Comparison of ENCODE assay signal across 8 mouse cellular contexts in the genomic region with DNA sequence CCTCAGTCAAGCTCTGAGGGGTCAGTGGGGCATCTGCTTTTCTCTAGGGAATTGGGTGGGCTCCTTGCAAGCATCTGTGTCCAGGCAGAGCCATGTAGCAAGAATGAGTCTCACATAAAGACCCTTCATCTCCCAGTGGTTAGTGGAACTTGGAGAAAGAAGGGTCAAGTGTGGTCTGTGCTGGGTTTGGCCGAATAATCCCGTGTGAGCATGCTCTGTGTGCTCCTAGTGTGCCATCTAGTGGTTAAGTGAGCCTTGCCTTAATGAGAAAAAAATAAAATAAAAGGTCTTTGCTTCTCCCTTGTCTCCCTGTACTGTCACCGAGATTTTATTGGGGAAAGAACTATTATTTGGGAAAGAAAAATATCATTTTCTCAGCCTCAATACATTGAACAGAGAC. TPM values are rescaled to one million over a fixed set of nuclear protein-coding genes. Genes with fewer than 3 reads are reported as not detected.
DNase-seq lines count a peak whose midpoint lies in the region; ATAC-seq and TF ChIP-seq lines count a peak whose summit lies in the region.

No protein-coding gene starts in this region.

- peaks cover 15% of the 10 kb centered on the region for H3K4me1 ChIP-seq in forebrain, embryonic 10.5 days
- H3K4me1 ChIP-seq in forebrain, embryonic 12.5 days, result peaks cover 10% of the 10 kb centered on the region
- no peaks in the 10 kb centered on the region for H3K4me1 ChIP-seq in testis, adult 2 months (ENCODE audit: control insufficient read depth, insufficient read depth, low read length)
- H3K4me1 ChIP-seq in cortical plate, adult 2 months (ENCODE audit: control insufficient read depth, insufficient read depth, low read length), result peaks cover 2% of the 10 kb centered on the region; the same call in 1 of the 2 replicates

- peak; percentile 21 for DNase-seq in forebrain, embryonic 10.5 days (ENCODE audit: extremely low spot score, low spot score)
- no peak for DNase-seq in testis, postnatal 14 days (ENCODE audit: low spot score)
- peak; percentile 22 to 38 for DNase-seq in kidney, adult 8-10 months
- DNase-seq in mesoderm, embryonic 11.5 days (ENCODE audit: low read depth, low spot score), result peak; percentile 54
- DNase-seq in testis, postnatal 10 days (ENCODE audit: low spot score), result no peak

- H3K27me3 ChIP-seq in forebrain, embryonic 10.5 days (ENCODE audit: poor library complexity, severe bottlenecking), result no peaks in the 10 kb centered on the region
- no peaks in the 10 kb centered on the region for H3K27me3 ChIP-seq in forebrain, embryonic 12.5 days
- H3K27me3 ChIP-seq in testis, adult 2 months (ENCODE audit: control insufficient read depth, insufficient read depth, low read length), result no peaks in the 10 kb centered on the region

- no peak overlapping the region for H3K9ac ChIP-seq in forebrain, embryonic 12.5 days

- H3K9me3 ChIP-seq in forebrain, embryonic 10.5 days, result no peaks in the 10 kb centered on the region
- H3K9me3 ChIP-seq in forebrain, embryonic 12.5 days, result no peaks in the 10 kb centered on the region

- H3K4me3 ChIP-seq in forebrain, embryonic 10.5 days, result no peak overlapping the region
- no peak overlapping the region for H3K4me3 ChIP-seq in forebrain, embryonic 12.5 days (replicated peaks)
- no peak overlapping the region for H3K4me3 ChIP-seq in testis, adult 2 months (ENCODE audit: control insufficient read depth, low read depth, low read length)
- no peak overlapping the region for H3K4me3 ChIP-seq in cortical plate, adult 2 months (ENCODE audit: insufficient read depth, low read length)

- 37% methylated on average over 3 of the region's 3 CpGs for WGBS in forebrain, embryonic 10.5 days
- 30% methylated on average over 3 of the region's 3 CpGs for WGBS in forebrain, embryonic 12.5 days

- no peak for TF ChIP-seq POLR2A in testis, adult 2 months (IDR thresholded peaks at IDR 0.05; ENCODE audit: control insufficient read depth, low read depth, low read length)
- TF ChIP-seq POLR2A in cortical plate, adult 2 months (IDR thresholded peaks at IDR 0.05; ENCODE audit: extremely low read depth, insufficient read depth, low read length), result no peak

- ATAC-seq in forebrain, embryonic 12.5 days (ENCODE audit: low FRiP score), result no peak

- no peaks in the 10 kb centered on the region for H3K36me3 ChIP-seq in forebrain, embryonic 10.5 days (replicated peaks)
- H3K36me3 ChIP-seq in forebrain, embryonic 12.5 days (replicated peaks), result no peaks in the 10 kb centered on the region
- H3K36me3 ChIP-seq in testis, adult 2 months (ENCODE audit: control insufficient read depth, insufficient read depth, low read length), result no peaks in the 10 kb centered on the region

- H3K27ac ChIP-seq in forebrain, embryonic 10.5 days, result no peak overlapping the region
- no peak overlapping the region for H3K27ac ChIP-seq in forebrain, embryonic 12.5 days
- H3K27ac ChIP-seq in testis, adult 2 months (ENCODE audit: control insufficient read depth, insufficient read depth, low read depth, low read length), result no peak overlapping the region
- no peak overlapping the region for H3K27ac ChIP-seq in cortical plate, adult 2 months (ENCODE audit: insufficient read depth, low read length)

- H3K4me2 ChIP-seq in forebrain, embryonic 12.5 days, result no peak overlapping the region

- TF ChIP-seq CTCF in testis, adult 2 months (IDR thresholded peaks at IDR 0.05; ENCODE audit: control insufficient read depth, insufficient read depth, insufficient replicate concordance, low read depth, low read length), result peak; percentile 38; the same call in 1 of the 2 replicates
- peak; percentile 73 for TF ChIP-seq CTCF in cortical plate, adult 2 months (IDR thresholded peaks at IDR 0.05; ENCODE audit: extremely low read depth, insufficient read depth, low read length)

RNA-seq across cellular contexts. Expression of a gene that starts 34.9 kb away (rescaled TPM):
- polyA plus RNA-seq in forebrain, embryonic 10.5 days (2016; fragmentation: Nextera tagmentation; extraction: Ambion mirVana), result 0.38 and 1.0 TPM in 2 replicates
- polyA plus RNA-seq in forebrain, embryonic 12.5 days (2016; fragmentation: Nextera tagmentation; extraction: Ambion mirVana), result 0.43 and 0.64 TPM in 2 replicates
- polyA plus RNA-seq in testis, adult 2 months (2012; rRNA removed), result 0.20 TPM in 1 of 2 replicates, not detected in the other
- 3.2 and 3.5 TPM in 2 replicates for polyA plus RNA-seq in cortical plate, adult 2 months (2012; rRNA removed)

Comparison
In these comparisons a context has a peak if more than half of its experiments do, and no peak if none do; other contexts are left out.
1. DNase-seq: peak in forebrain, embryonic 10.5 days (single experiment), kidney, adult 8-10 months (2 of 2) and mesoderm, embryonic 11.5 days (single experiment); none in testis, postnatal 14 days (single experiment) and testis, postnatal 10 days (single experiment).